Mouse (Mus musculus) neural tube, embryonic 11.5 days (tissue): ENCODE measurements around the gene Pcca. TPM values are rescaled to one million over a fixed set of nuclear protein-coding genes. Genes with fewer than 3 reads are reported as not detected.

Experiments
- ATAC-seq: fragments of 200-750 bp; cut with Nextera tagmentation; 2 replicates; pipeline ENCODE4 v1.8.0; 2017; ENCODE audit warnings: moderate number of reproducible peaks, mild to moderate bottlenecking, moderate TSS enrichment, moderate library complexity; ENCODE audit not compliant: insufficient read depth, low FRiP score, low TSS enrichment
- DNase-seq: peaks from one replicate; pipeline ENCODE4 v3.0.0-alpha.2; 2015; ENCODE audit warnings: low spot score
- H3K27ac ChIP-seq: fragments of 300-500 bp; sonication (generic); 2 replicates; pipeline ENCODE4 v1.5.1; 2014; ENCODE audit warnings: low read depth, mild to moderate bottlenecking, low read length
- H3K27me3 ChIP-seq: fragments of 300-500 bp; sonication (generic); 2 replicates; pipeline ENCODE4 v1.6.1; 2014; ENCODE audit warnings: mild to moderate bottlenecking, low read length, mixed read lengths; ENCODE audit not compliant: control insufficient read depth, insufficient read depth
- H3K36me3 ChIP-seq: fragments of 300-500 bp; sonication (generic); 2 replicates; pipeline ENCODE4 v1.6.1; 2014; ENCODE audit warnings: mild to moderate bottlenecking, low read length, moderate library complexity, mixed read lengths; ENCODE audit not compliant: control insufficient read depth, insufficient read depth
- H3K4me1 ChIP-seq: fragments of 300-500 bp; sonication (generic); 2 replicates; pipeline ENCODE4 v1.6.1; 2014; ENCODE audit warnings: low read length, mixed read lengths; ENCODE audit not compliant: control insufficient read depth, insufficient read depth
- H3K4me2 ChIP-seq: fragments of 300-500 bp; sonication (generic); 2 replicates; pipeline ENCODE4 v1.6.1; 2014; ENCODE audit warnings: low read depth, mild to moderate bottlenecking, moderate library complexity
- H3K4me3 ChIP-seq: fragments of 300-500 bp; sonication (generic); 2 replicates; pipeline ENCODE4 v1.5.1; 2014; ENCODE audit warnings: low read depth, low read length
- H3K9ac ChIP-seq: fragments of 300-500 bp; sonication (generic); 2 replicates; pipeline ENCODE4 v1.6.1; 2014; ENCODE audit warnings: mild to moderate bottlenecking, low read length
- H3K9me3 ChIP-seq: fragments of 300-500 bp; sonication (generic); 2 replicates; pipeline ENCODE4 v1.6.1; 2016; ENCODE audit warnings: low read length; ENCODE audit not compliant: control insufficient read depth
- WGBS: fragments of 180-500 bp; shearing (Covaris S2); extraction: QIAGEN DNeasy Blood & Tissue Kit; methylation state at CpG from one replicate; pipeline ENCODE4 v1.1.7; 2014; 5-methylcytosine and 5-hydroxymethylcytosine counted together
- polyA plus RNA-seq: library from polyadenylated mRNA; unstranded; fragments of >200 nt; fragmentation: Nextera tagmentation; extraction: Ambion mirVana; gene quantifications from 2 replicates; pipeline ENCODE4 v1.2.1, GENCODE M21; 2014

Pcca gene
- polyA plus RNA-seq, 1 experiment from 2014 or later = 33.4 TPM

- WGBS = 97% methylated on average over 1 of the region's 1 CpGs
- no peak overlapping the region for H3K27ac ChIP-seq
- no peak overlapping the region for H3K4me3 ChIP-seq
- H3K9me3 ChIP-seq = no peaks in the 10 kb centered on the region
- no peaks in the 10 kb centered on the region for H3K36me3 ChIP-seq
- no peaks in the 10 kb centered on the region for H3K4me1 ChIP-seq
- DNase-seq = no peak
- H3K4me2 ChIP-seq = no peak overlapping the region
- H3K27me3 ChIP-seq = peaks cover 4% of the 10 kb centered on the region; the same call in 1 of the 2 replicates
- H3K9ac ChIP-seq = no peak overlapping the region
- ATAC-seq = no peak
Observed at GRCm38 (mm10) chr14:122917676-122918075, 383.6 kb downstream of the Pcca start.

GRCm38 (mm10) chr14:122920011-122920410, 385.9 kb downstream of the Pcca start:
- ATAC-seq (no peak), DNase-seq (no peak)
- Histone ChIP-seq H3K36me3 (no peaks in the 10 kb centered on the region), H3K27ac (no peak overlapping the region), H3K4me2 (no peak overlapping the region), H3K4me3 (no peak overlapping the region), H3K27me3 (no peaks in the 10 kb centered on the region), H3K4me1 (no peaks in the 10 kb centered on the region), H3K9me3 (no peaks in the 10 kb centered on the region), H3K9ac (no peak overlapping the region)
- WGBS = 70% methylated on average over 5 of the region's 5 CpGs

GRCm38 (mm10) chr14:122936460-122936859, 402.3 kb downstream of the Pcca start:
- DNase-seq (no peak), ATAC-seq (no peak)
- Histone ChIP-seq H3K27me3 (no peaks in the 10 kb centered on the region), H3K4me3 (no peak overlapping the region), H3K9ac (no peak overlapping the region), H3K4me1 (no peaks in the 10 kb centered on the region), H3K36me3 (no peaks in the 10 kb centered on the region; the same call in 1 of the 2 replicates), H3K4me2 (no peak overlapping the region), H3K9me3 (no peaks in the 10 kb centered on the region), H3K27ac (no peak overlapping the region)
- 87% methylated on average over 1 of the region's 1 CpGs for WGBS

Other genes starting within 250 kb of the Pcca start
- gene Gm5089, start 83.2 kb upstream of the Pcca start, polyA plus RNA-seq = 0.23 and 0.35 TPM in 2 replicates
- 10.3 and 10.8 TPM in 2 replicates for gene Zic5, start 68.6 kb upstream of the Pcca start, polyA plus RNA-seq
- gene Zic2, start 58.9 kb upstream of the Pcca start, polyA plus RNA-seq = 6.3 and 7.6 TPM in 2 replicates
- 0.51 and 0.54 TPM in 2 replicates for gene Gm10837, start 43.7 kb upstream of the Pcca start, polyA plus RNA-seq